Mouse (Mus musculus) liver, adult 2 months (tissue): ENCODE measurements at regions not wholly inside any gene's neighbourhood (a gene's known extent, or its start where the extent isn't known, plus 50 kb on each side); places are given as distances from the start of the nearest gene placed in this dataset.

Source experiments
- CTCF ChIP-seq: fragments of 200-500 bp; IDR thresholded peaks from 2 replicates; pipeline ENCODE4 v1.5.1; 2011; ENCODE audit warnings: low read depth, low read length, control low read depth
- POLR2A ChIP-seq: fragments of 200-500 bp; IDR thresholded peaks from 2 replicates; pipeline ENCODE4 v1.6.1; 2011; ENCODE audit warnings: low read length, control low read depth; ENCODE audit not compliant: insufficient read depth; ENCODE audit errors: extremely low read depth

DNA sequence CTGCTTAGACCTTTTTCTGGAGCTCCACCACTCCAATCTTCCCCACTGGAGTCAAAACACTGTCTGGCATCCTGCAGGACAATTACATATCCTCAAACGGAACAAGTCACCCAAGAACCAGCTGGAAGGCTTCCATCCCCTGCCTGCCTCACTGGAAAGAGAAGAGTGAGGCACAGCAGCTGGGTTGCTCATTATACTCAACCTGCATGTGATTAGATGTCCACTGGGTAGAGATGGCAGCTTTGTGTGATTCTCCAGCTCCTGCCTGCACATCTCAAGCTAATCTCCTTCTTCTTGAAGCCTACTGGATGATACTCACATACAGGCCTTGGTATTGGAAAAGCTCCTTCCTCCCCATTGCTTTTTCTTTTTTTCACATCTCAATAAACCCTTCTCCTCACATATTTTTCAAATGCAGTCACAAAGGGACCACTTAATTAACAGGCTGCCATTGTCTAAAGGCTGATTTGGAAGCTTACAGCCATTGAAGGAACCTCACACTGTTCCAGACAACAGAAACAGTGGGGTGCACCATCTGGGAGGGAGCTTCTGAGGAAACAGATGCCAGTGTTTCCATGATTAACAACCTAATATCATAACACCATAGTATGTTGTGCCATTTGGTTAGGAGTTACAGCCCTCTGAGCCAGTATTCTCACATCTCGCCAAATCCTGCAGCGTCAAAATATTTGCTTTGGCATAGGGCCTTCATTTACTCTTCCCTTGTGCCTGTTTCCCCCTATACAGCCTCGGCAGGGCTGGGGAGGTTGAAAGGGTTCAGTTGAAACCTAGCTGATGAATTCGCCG, 101.9 kb upstream of the Adra1b start:
- no peak for TF ChIP-seq POLR2A
- TF ChIP-seq CTCF: no peak
